Mouse (Mus musculus): Measurements from ENCODE around the gene Chchd6. TPM values are rescaled to one million over a fixed set of nuclear protein-coding genes. Genes with fewer than 3 reads are reported as not detected.

Gene Chchd6
- polyA plus RNA-seq, 1 experiment from 2014 or later = 184 TPM

DNA sequence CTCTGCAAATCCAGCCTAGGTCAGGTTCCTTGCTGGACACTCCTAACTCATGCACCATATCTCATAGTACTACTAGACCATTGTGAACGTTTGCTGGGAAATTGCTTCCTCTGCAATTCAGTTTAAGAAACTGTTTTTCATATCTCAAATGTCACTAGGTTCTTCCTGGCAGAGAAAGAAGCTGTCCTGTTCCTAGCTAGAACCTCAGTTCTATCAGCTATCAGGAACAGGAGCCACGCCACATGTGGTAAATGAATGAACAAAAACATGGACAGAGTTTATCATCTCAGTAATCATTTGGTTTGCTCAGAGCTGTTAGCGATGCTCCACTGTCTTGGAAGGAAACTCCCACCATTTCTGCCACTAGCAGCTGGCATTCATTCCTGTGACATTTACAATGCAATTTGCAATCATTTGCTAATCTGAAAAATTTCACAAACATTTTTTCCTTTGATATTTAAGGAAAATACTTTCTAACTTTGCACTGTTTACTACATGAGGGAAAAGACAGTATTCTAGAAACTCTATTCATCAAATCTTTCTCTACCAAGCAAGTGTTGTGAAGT, 179.3 kb downstream of the Chchd6 start:
- Histone ChIP-seq H3K36me3 (ENCODE audit: control insufficient read depth, insufficient read depth, low read length) (no peaks in the 10 kb centered on the region), H3K27me3 (replicated peaks; ENCODE audit: control insufficient read depth, insufficient read depth, low read length) (no peaks in the 10 kb centered on the region), H3K4me1 (ENCODE audit: control insufficient read depth, insufficient read depth, low read length) (no peaks in the 10 kb centered on the region), H3K27ac (ENCODE audit: low read depth, low read length) (no peak overlapping the region), H3K9me3 (replicated peaks; ENCODE audit: control insufficient read depth, low read length) (no peaks in the 10 kb centered on the region), H3K4me2 (ENCODE audit: low read length) (no peak overlapping the region), H3K4me3 (ENCODE audit: low read depth, low read length) (no peak overlapping the region), H3K9ac (ENCODE audit: low read length) (no peak overlapping the region)
- ATAC-seq (no peak), DNase-seq (ENCODE audit: low spot score) (no peak)
- 88% methylated on average over 3 of the region's 3 CpGs for WGBS

DNA sequence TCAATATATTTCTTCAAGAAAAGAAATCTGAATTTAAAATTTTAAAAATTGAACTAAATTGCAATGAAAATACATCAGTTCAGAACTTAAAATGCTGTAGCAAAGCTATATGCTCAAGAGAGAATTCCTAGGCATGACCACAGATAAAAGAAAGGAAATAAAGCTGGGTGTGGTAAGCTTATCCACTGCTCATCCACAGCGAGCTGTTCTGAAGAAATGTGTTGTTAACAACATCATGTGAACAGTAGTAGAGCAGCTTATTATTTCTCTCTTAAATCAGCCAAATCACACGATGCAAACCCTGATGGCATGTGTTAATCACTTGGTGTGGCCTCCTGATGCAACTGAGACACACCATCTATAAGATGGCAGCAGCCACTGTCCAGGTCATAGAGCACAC, 180.4 kb downstream of the Chchd6 start:
- H3K4me1 ChIP-seq (ENCODE audit: control insufficient read depth, insufficient read depth, low read length) = no peaks in the 10 kb centered on the region
- no peak for ATAC-seq
- WGBS = 89% methylated on average over 2 of the region's 2 CpGs

DNA sequence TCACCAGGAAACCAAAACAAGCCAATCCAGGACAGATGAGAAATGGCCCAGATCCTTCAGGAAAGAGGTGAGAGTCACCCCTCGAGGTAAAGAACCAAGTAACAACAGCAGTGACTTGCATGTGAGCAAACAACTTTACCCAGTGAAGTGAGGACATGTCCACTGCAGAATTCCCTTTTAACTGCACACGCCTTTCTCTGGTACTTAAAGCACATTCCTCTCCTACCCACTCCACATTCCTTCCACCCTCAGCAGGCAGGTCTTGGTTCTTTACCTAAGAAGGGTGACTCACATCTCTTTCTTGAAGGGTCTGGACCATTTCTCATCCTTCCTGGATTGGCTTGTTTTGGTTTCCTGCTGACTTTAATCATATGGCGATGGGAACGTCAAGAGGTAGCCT, 181.3 kb downstream of the Chchd6 start:
- DNase-seq (ENCODE audit: low spot score) (no peak), ATAC-seq (no peak)
- WGBS = 86% methylated on average over 4 of the region's 4 CpGs

More for the DNA sequence above, 180.4 kb downstream of the Chchd6 start:
- H3K4me3 ChIP-seq (ENCODE audit: low read depth, low read length) = no peak overlapping the region
- H3K27ac ChIP-seq (ENCODE audit: low read depth, low read length) = no peak overlapping the region
- H3K4me2 ChIP-seq (ENCODE audit: low read length) = no peak overlapping the region
- H3K27me3 ChIP-seq (replicated peaks; ENCODE audit: control insufficient read depth, insufficient read depth, low read length) = no peaks in the 10 kb centered on the region
- DNase-seq (ENCODE audit: low spot score) = no peak
- no peaks in the 10 kb centered on the region for H3K36me3 ChIP-seq (ENCODE audit: control insufficient read depth, insufficient read depth, low read length)
- H3K9me3 ChIP-seq (replicated peaks; ENCODE audit: control insufficient read depth, low read length) = no peaks in the 10 kb centered on the region
- H3K9ac ChIP-seq (ENCODE audit: low read length) = no peak overlapping the region

DNA sequence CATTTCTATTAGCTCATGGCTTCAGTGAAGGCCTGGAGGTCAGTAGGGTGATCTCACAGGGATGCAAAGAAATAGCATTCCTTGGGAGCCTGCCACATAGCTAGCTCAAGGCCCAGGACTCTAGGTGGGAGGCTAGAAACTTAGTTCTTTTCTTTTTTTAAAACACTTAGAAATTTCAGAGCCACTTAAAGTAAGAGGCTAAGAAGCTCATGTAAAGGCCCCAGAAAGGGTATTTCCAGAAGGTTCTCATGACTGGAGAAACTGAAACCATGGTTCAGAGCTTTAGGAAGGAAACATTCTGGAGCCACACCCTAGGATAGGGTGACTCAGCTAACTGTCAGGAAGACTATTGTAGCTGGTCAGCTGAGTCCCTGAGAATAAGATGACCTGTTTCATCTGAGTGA, 182.0 kb downstream of the Chchd6 start:
- no peak overlapping the region for H3K4me2 ChIP-seq (ENCODE audit: low read length)
- H3K4me3 ChIP-seq (ENCODE audit: low read depth, low read length) = no peak overlapping the region
- no peak overlapping the region for H3K27ac ChIP-seq (ENCODE audit: low read depth, low read length)
- no peak for DNase-seq (ENCODE audit: low spot score)
- H3K9me3 ChIP-seq (replicated peaks; ENCODE audit: control insufficient read depth, low read length) = no peaks in the 10 kb centered on the region
- ATAC-seq = no peak
- H3K36me3 ChIP-seq (ENCODE audit: control insufficient read depth, insufficient read depth, low read length) = no peaks in the 10 kb centered on the region
- no peaks in the 10 kb centered on the region for H3K27me3 ChIP-seq (replicated peaks; ENCODE audit: control insufficient read depth, insufficient read depth, low read length)
- no peak overlapping the region for H3K9ac ChIP-seq (ENCODE audit: low read length)
- no peaks in the 10 kb centered on the region for H3K4me1 ChIP-seq (ENCODE audit: control insufficient read depth, insufficient read depth, low read length)

More for the DNA sequence above, 181.3 kb downstream of the Chchd6 start:
- no peak overlapping the region for H3K4me2 ChIP-seq (ENCODE audit: low read length)
- H3K9me3 ChIP-seq (replicated peaks; ENCODE audit: control insufficient read depth, low read length) = no peaks in the 10 kb centered on the region
- no peaks in the 10 kb centered on the region for H3K4me1 ChIP-seq (ENCODE audit: control insufficient read depth, insufficient read depth, low read length)
- H3K27ac ChIP-seq (ENCODE audit: low read depth, low read length) = no peak overlapping the region
- H3K4me3 ChIP-seq (ENCODE audit: low read depth, low read length) = no peak overlapping the region
- no peaks in the 10 kb centered on the region for H3K27me3 ChIP-seq (replicated peaks; ENCODE audit: control insufficient read depth, insufficient read depth, low read length)
- H3K36me3 ChIP-seq (ENCODE audit: control insufficient read depth, insufficient read depth, low read length) = no peaks in the 10 kb centered on the region
- no peak overlapping the region for H3K9ac ChIP-seq (ENCODE audit: low read length)

- DNase-seq (ENCODE audit: low spot score) (no peak), ATAC-seq (no peak)
- Histone ChIP-seq H3K4me3 (ENCODE audit: low read depth, low read length) (no peak overlapping the region), H3K27me3 (replicated peaks; ENCODE audit: control insufficient read depth, insufficient read depth, low read length) (no peaks in the 10 kb centered on the region), H3K27ac (ENCODE audit: low read depth, low read length) (no peak overlapping the region), H3K36me3 (ENCODE audit: control insufficient read depth, insufficient read depth, low read length) (no peaks in the 10 kb centered on the region), H3K9me3 (replicated peaks; ENCODE audit: control insufficient read depth, low read length) (no peaks in the 10 kb centered on the region), H3K9ac (ENCODE audit: low read length) (no peak overlapping the region), H3K4me1 (ENCODE audit: control insufficient read depth, insufficient read depth, low read length) (peaks cover 1% of the 10 kb centered on the region; the same call in 1 of the 2 replicates), H3K4me2 (ENCODE audit: low read length) (no peak overlapping the region)
- WGBS = 78% methylated on average over 1 of the region's 1 CpGs
Measured at GRCm38 (mm10) chr6:89412562-89412961, 182.9 kb downstream of the Chchd6 start.

GRCm38 (mm10) chr6:89409041-89409440, 186.4 kb downstream of the Chchd6 start:
- no peak for DNase-seq (ENCODE audit: low spot score)
- no peaks in the 10 kb centered on the region for H3K36me3 ChIP-seq (ENCODE audit: control insufficient read depth, insufficient read depth, low read length)
- H3K27ac ChIP-seq (ENCODE audit: low read depth, low read length) = no peak overlapping the region
- whole genome bisulfite sequencing = 95% methylated on average over 1 of the region's 1 CpGs
- no peak overlapping the region for H3K4me2 ChIP-seq (ENCODE audit: low read length)
- no peak overlapping the region for H3K9ac ChIP-seq (ENCODE audit: low read length)
- ATAC-seq = no peak
- no peaks in the 10 kb centered on the region for H3K27me3 ChIP-seq (replicated peaks; ENCODE audit: control insufficient read depth, insufficient read depth, low read length)
- no peak overlapping the region for H3K4me3 ChIP-seq (ENCODE audit: low read depth, low read length)
- H3K4me1 ChIP-seq (ENCODE audit: control insufficient read depth, insufficient read depth, low read length) = peaks cover 7% of the 10 kb centered on the region; the same call in 1 of the 2 replicates
- H3K9me3 ChIP-seq (replicated peaks; ENCODE audit: control insufficient read depth, low read length) = no peaks in the 10 kb centered on the region

- no peak for ATAC-seq
- 82% methylated on average over 5 of the region's 5 CpGs for WGBS
- H3K27ac ChIP-seq (ENCODE audit: low read depth, low read length) = no peak overlapping the region
- no peak overlapping the region for H3K4me2 ChIP-seq (ENCODE audit: low read length)
- no peaks in the 10 kb centered on the region for H3K36me3 ChIP-seq (ENCODE audit: control insufficient read depth, insufficient read depth, low read length)
- H3K9ac ChIP-seq (ENCODE audit: low read length) = no peak overlapping the region
- no peak overlapping the region for H3K4me3 ChIP-seq (ENCODE audit: low read depth, low read length)
- H3K27me3 ChIP-seq (replicated peaks; ENCODE audit: control insufficient read depth, insufficient read depth, low read length) = no peaks in the 10 kb centered on the region
- DNase-seq (ENCODE audit: low spot score) = no peak
- no peaks in the 10 kb centered on the region for H3K9me3 ChIP-seq (replicated peaks; ENCODE audit: control insufficient read depth, low read length)
- peaks cover 7% of the 10 kb centered on the region; the same call in 1 of the 2 replicates for H3K4me1 ChIP-seq (ENCODE audit: control insufficient read depth, insufficient read depth, low read length)
Measured at GRCm38 (mm10) chr6:89408259-89408658, 187.2 kb downstream of the Chchd6 start.

DNA sequence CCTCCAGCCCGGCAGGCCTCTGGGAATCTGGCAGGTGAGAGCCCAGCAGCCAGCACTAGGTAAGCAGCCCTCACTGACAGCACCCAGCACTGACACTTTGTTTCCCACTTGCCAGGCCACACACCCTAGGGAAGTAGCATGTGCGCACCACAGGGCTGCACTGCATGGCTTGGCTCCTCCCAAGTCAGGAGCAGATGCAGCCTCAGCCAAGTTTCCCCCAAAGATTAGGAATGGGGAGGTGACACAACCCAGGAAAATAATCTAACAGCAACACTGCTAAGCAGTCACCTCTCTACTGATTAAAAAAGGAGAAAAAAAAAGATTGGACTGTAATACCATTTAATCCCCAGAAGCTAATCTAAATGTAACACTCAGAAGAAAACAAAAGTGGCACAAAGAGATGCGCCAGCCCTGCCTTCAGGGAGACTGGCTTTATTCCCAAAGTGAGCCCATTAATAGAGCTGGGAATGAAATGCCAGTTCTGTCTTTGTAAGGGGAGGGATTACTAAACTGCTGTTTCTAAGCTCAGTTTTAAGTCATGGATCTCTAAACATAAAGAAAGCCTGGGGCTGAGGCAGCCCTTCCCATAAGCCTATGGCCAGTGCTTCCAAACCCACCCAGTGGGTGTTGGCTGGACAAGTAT, 188.1 kb downstream of the Chchd6 start:
- DNase-seq (ENCODE audit: low spot score) = peak; percentile 67

DNA sequence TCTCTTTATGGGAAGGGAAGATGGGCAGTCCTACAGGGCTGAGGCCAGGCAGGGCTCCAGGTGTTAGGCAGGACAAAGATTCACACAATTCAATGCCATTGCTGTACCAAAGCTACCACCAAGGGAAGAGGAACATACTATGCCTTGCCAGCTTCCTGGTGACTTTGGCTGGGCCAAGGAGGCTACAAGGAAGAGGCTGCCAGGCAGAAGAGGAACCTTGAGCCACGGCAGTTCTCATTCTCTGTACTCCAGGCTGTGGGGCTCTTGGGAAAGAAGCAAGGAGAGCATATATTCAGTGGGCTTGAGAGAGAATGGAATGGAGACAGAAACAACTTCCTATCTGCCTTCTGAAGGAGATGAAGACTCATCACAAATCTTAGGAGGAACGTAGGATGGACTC, 190.5 kb downstream of the Chchd6 start:
- H3K4me1 ChIP-seq (ENCODE audit: control insufficient read depth, insufficient read depth, low read length) = peaks cover 13% of the 10 kb centered on the region; the same call in 1 of the 2 replicates
- no peaks in the 10 kb centered on the region for H3K9me3 ChIP-seq (replicated peaks; ENCODE audit: control insufficient read depth, low read length)
- no peaks in the 10 kb centered on the region for H3K36me3 ChIP-seq (ENCODE audit: control insufficient read depth, insufficient read depth, low read length)
- ATAC-seq = no peak
- H3K4me2 ChIP-seq (ENCODE audit: low read length) = no peak overlapping the region
- H3K27me3 ChIP-seq (replicated peaks; ENCODE audit: control insufficient read depth, insufficient read depth, low read length) = no peaks in the 10 kb centered on the region
- H3K9ac ChIP-seq (ENCODE audit: low read length) = no peak overlapping the region
- 83% methylated on average over 2 of the region's 2 CpGs for WGBS
- no peak overlapping the region for H3K4me3 ChIP-seq (ENCODE audit: low read depth, low read length)
- H3K27ac ChIP-seq (ENCODE audit: low read depth, low read length) = no peak overlapping the region
- DNase-seq (ENCODE audit: low spot score) = no peak

More for the DNA sequence above, 188.1 kb downstream of the Chchd6 start:
- H3K4me1 ChIP-seq (ENCODE audit: control insufficient read depth, insufficient read depth, low read length) = peaks cover 9% of the 10 kb centered on the region; the same call in 1 of the 2 replicates
- H3K9ac ChIP-seq (ENCODE audit: low read length) = peak overlapping the region; percentile 5; the same call in 1 of the 2 replicates
- H3K27me3 ChIP-seq (replicated peaks; ENCODE audit: control insufficient read depth, insufficient read depth, low read length) = no peaks in the 10 kb centered on the region
- H3K36me3 ChIP-seq (ENCODE audit: control insufficient read depth, insufficient read depth, low read length) = no peaks in the 10 kb centered on the region
- WGBS = 46% methylated on average over 3 of the region's 3 CpGs
- ATAC-seq = peak; percentile 65; the same call in 1 of the 2 replicates
- no peak overlapping the region for H3K4me2 ChIP-seq (ENCODE audit: low read length)
- 0 out of 2 replicates have a peak overlapping the region, but pooled peaks have one; percentile 9 for H3K27ac ChIP-seq (ENCODE audit: low read depth, low read length)
- no peak overlapping the region for H3K4me3 ChIP-seq (ENCODE audit: low read depth, low read length)
- no peaks in the 10 kb centered on the region for H3K9me3 ChIP-seq (replicated peaks; ENCODE audit: control insufficient read depth, low read length)
